In the genomic region with DNA sequence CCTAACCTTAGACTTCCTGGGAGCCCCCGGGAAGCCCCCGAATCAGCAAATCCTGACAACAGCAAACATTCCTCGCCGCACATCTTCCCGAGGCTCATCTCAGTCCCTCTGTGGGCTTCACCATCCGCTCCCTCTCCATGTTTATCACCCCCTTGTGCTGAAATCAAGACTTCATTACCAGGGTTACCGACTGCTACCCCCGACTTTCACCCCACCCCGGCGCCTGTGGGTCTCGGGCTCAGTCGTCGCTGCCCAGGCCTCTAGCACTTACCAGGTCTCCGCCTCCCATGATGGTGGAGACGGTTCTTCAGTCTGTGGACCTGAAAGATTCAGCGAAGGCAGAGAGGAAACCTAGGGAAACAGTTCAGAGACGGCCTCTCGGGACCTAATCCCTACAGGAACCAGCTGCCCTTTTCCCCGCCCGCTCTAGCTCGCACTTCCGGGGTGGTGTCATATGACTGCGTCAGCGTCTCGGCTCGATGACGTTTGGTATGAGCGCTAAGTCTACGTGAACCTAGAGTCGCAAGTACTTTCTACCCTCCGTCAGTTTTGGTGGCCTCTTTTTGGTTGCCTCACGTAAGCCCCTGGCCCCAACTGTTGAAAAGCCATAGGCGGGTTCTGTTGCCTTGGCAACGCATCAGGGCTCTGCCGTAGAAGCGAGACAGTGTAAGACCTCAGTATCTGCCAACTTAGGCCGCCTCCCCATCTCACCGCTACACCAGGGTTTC, we compare ENCODE assay signal across 8 mouse cellular contexts. TPM values are rescaled to one million over a fixed set of nuclear protein-coding genes. Genes with fewer than 3 reads are reported as not detected.
DNase-seq lines count a peak whose midpoint lies in the region; ATAC-seq lines count a peak whose summit lies in the region.

Cwc25 (minus strand) TSS at position 403 of the 728 bp plus-strand sequence.

- DNase-seq in adrenal gland, adult (ENCODE audit: inconsistent age in 2 of 2, low spot score in 1 of 2) = peak; percentile 95 to 99
- peak; percentile 98 for DNase-seq in embryo, embryonic 10.5 days (ENCODE audit: low spot score)
- DNase-seq in gastrocnemius, postnatal 14 days = peak; percentile 93
- DNase-seq in left cerebral cortex, postnatal 10 days (ENCODE audit: extremely low spot score in 1 of 2, low spot score in 2 of 2) = peak; percentile 95 to 97
- DNase-seq in right cerebral cortex, postnatal 25 days = peak; percentile 95
- DNase-seq in urinary bladder, postnatal 4 days (ENCODE audit: low spot score in 2 of 2) = peak; percentile 88 to 95

- intact Hi-C loops in gastrocnemius, postnatal 14 days (cut with DNase I; ENCODE audit: low total_unique reads) = no loop called here
- intact Hi-C loops in left cerebral cortex, postnatal 10 days (cut with DNase I) = no loop called here

- peak; percentile 98 for ATAC-seq in inflammation-experienced regulatory T-cells, adult 6 months
- ATAC-seq in megakaryocyte-erythroid progenitor cell, adult 5-6 weeks (replicated peaks; ENCODE audit: low FRiP score, low TSS enrichment, poor library complexity, severe bottlenecking) = peak; percentile 97

RNA-seq across cellular contexts. Expression of gene Cwc25, which starts in this region (rescaled TPM):
- total RNA-seq in gastrocnemius, postnatal 14 days (2021) = 1 to 10 TPM; 6.0 to 6.7 TPM
- polyA plus RNA-seq in inflammation-experienced regulatory T-cells, adult 6 months (2017; shearing (Covaris generic)) = 10 to 100 TPM; 23.0 to 28.1 (median 23.0) TPM
- 10 to 100 TPM; 18.8 to 19.4 TPM for total RNA-seq in left cerebral cortex, postnatal 10 days (2021)
- 17.7 and 18.9 TPM in 2 replicates for total RNA-seq in megakaryocyte-erythroid progenitor cell, adult 5-6 weeks (2014; fragmentation: Nextera tagmentation)
- 20.4 and 23.3 TPM in 2 replicates for total RNA-seq in megakaryocyte-erythroid progenitor cell, adult 5-6 weeks (2017)

Comparison
In these comparisons a context has a peak if more than half of its experiments do, and no peak if none do; other contexts are left out.
1. Peak in every context shown above with its lines: DNase-seq and ATAC-seq.